Mouse (Mus musculus) adrenal gland, postnatal 4 days (tissue): ENCODE results near the gene Rps6ka1. TPM values are rescaled to one million over a fixed set of nuclear protein-coding genes. Genes with fewer than 3 reads are reported as not detected.
"Not testable (repeated sequence)": the region's sequence is repeated elsewhere in the genome, so short reads cannot be mapped to it uniquely, and the experiment has no call there.

ENCODE experiments used
- DNase-seq, 2 experiments: peaks; one replicate each; pipeline ENCODE4 v3.0.0; 2021 to 2022; ENCODE audit warnings: low spot score in 2 of 2, mixed read lengths in 2 of 2
- long read RNA-seq, 2 experiments: library from polyadenylated mRNA; stranded (forward); transcript quantifications; one replicate each; pipeline ENCODE4 v2.0.0; 2021
- total RNA-seq, 2 experiments: library from RNA; stranded (reverse); gene quantifications; 2 replicates each; pipeline ENCODE4 v1.2.3; 2021

The Rps6ka1 gene
- total RNA-seq, result 10 to 100 TPM; 29.5 to 31.0 TPM
- long read RNA-seq, experiment 1, transcript Rps6ka1-202 (22 exons, 3,135 nt), result major isoform, 25 of 34 reads
- long read RNA-seq, experiment 1, partial matches to known transcripts, result 4 of 34 reads
- long read RNA-seq, experiment 1, other reads (novel, unspliced or antisense), result 3 of 34 reads
- long read RNA-seq, experiment 2, transcript Rps6ka1-202 (22 exons, 3,135 nt), result major isoform, 67 of 88 reads
- long read RNA-seq, experiment 2, partial matches to known transcripts, result 6 of 88 reads
- long read RNA-seq, experiment 2, other reads (novel, unspliced or antisense), result 10 of 88 reads

GRCm38 (mm10) chr4:133887672-133888453, at the start of gene Rps6ka1:
TSS of gene Rps6ka1 (minus strand) at chr4:133887797.
- DNase-seq, result peak; percentile 44 to 66

GRCm38 (mm10) chr4:133931785-133932184, 44.2 kb upstream of the Rps6ka1 start:
- no peak for DNase-seq

- no peak for DNase-seq
Measured at GRCm38 (mm10) chr4:133931349-133931748, 43.8 kb upstream of the Rps6ka1 start.

GRCm38 (mm10) chr4:133929278-133929670, 41.7 kb upstream of the Rps6ka1 start:
- no peak for DNase-seq

- no peak for DNase-seq
Measured at GRCm38 (mm10) chr4:133928576-133929277, 41.1 kb upstream of the Rps6ka1 start.

GRCm38 (mm10) chr4:133925204-133925603, 37.6 kb upstream of the Rps6ka1 start:
- no peak for DNase-seq

GRCm38 (mm10) chr4:133923743-133924142, 36.1 kb upstream of the Rps6ka1 start:
- no peak for DNase-seq

GRCm38 (mm10) chr4:133918093-133918825, 30.7 kb upstream of the Rps6ka1 start:
- not testable (repeated sequence) for DNase-seq

GRCm38 (mm10) chr4:133911983-133912382, 24.4 kb upstream of the Rps6ka1 start:
- no peak for DNase-seq

GRCm38 (mm10) chr4:133910236-133911211, 22.9 kb upstream of the Rps6ka1 start:
- peak; percentile 87 to 96 for DNase-seq

- DNase-seq, result no peak
Measured at GRCm38 (mm10) chr4:133908051-133908450, 20.5 kb upstream of the Rps6ka1 start.

GRCm38 (mm10) chr4:133907086-133907485, 19.5 kb upstream of the Rps6ka1 start:
- DNase-seq, result no peak

- not testable (repeated sequence) for DNase-seq
Measured at GRCm38 (mm10) chr4:133906336-133906735, 18.7 kb upstream of the Rps6ka1 start.

GRCm38 (mm10) chr4:133905167-133905566, 17.6 kb upstream of the Rps6ka1 start:
- DNase-seq, result no peak

GRCm38 (mm10) chr4:133904326-133904725, 16.7 kb upstream of the Rps6ka1 start:
- DNase-seq, result no peak

- DNase-seq, result no peak
Measured at GRCm38 (mm10) chr4:133903372-133903771, 15.8 kb upstream of the Rps6ka1 start.

- DNase-seq, result no peak
Measured at GRCm38 (mm10) chr4:133902510-133902909, 14.9 kb upstream of the Rps6ka1 start.

- DNase-seq, result no peak
Measured at GRCm38 (mm10) chr4:133900887-133901286, 13.3 kb upstream of the Rps6ka1 start.

GRCm38 (mm10) chr4:133900352-133900751, 12.8 kb upstream of the Rps6ka1 start:
- no peak for DNase-seq

- no peak for DNase-seq
Measured at GRCm38 (mm10) chr4:133899241-133899800, 11.7 kb upstream of the Rps6ka1 start.
